Mouse (Mus musculus) lung, postnatal 0 days (tissue): ENCODE data around the gene Krt17.

Experiments used
- CTCF ChIP-seq: IDR thresholded peaks from 2 replicates; pipeline ENCODE4 v1.5.1; 2016; ENCODE audit warnings: antibody characterized with exemption, mild to moderate bottlenecking
- EP300 ChIP-seq: IDR thresholded peaks from 2 replicates; pipeline ENCODE4 v1.6.1; 2016; ENCODE audit warnings: antibody characterized with exemption, mild to moderate bottlenecking, control low read depth

GRCm38 (mm10) chr11:100254360-100255090 lies 6.3 kb downstream of the Krt17 start:
- TF ChIP-seq CTCF (no peak), EP300 (no peak)
